Mouse (Mus musculus) heart, embryonic 10.5 days (tissue): ENCODE data around the gene Tmed3. TPM values are rescaled to one million over a fixed set of nuclear protein-coding genes. Genes with fewer than 3 reads are reported as not detected.

ENCODE experiments used
- DNase-seq: peaks from one replicate; pipeline ENCODE4 v3.0.0-alpha.2; 2017; ENCODE audit warnings: low spot score
- H3K27ac ChIP-seq: fragments of 300-500 bp; sonication (generic); 2 replicates; pipeline ENCODE4 v1.5.1; 2016; ENCODE audit warnings: mild to moderate bottlenecking
- H3K27me3 ChIP-seq: fragments of 300-500 bp; sonication (generic); 2 replicates; pipeline ENCODE4 v1.6.1; 2016; ENCODE audit warnings: mild to moderate bottlenecking; ENCODE audit not compliant: poor library complexity, insufficient read depth, severe bottlenecking
- H3K36me3 ChIP-seq: fragments of 300-500 bp; sonication (generic); 2 replicates; pipeline ENCODE4 v1.6.1; 2016; ENCODE audit warnings: mild to moderate bottlenecking, moderate library complexity
- H3K4me1 ChIP-seq: fragments of 300-500 bp; sonication (generic); 2 replicates; pipeline ENCODE4 v1.6.1; 2016; ENCODE audit warnings: mild to moderate bottlenecking
- H3K4me3 ChIP-seq: fragments of 300-500 bp; sonication (generic); 2 replicates; pipeline ENCODE4 v1.5.1; 2016; ENCODE audit warnings: mild to moderate bottlenecking, moderate library complexity
- H3K9me3 ChIP-seq: fragments of 300-500 bp; sonication (generic); 2 replicates; pipeline ENCODE4 v1.6.1; 2016; ENCODE audit warnings: mild to moderate bottlenecking, moderate library complexity
- WGBS: fragments of 180-500 bp; shearing (Covaris S2); methylation state at CpG from one replicate; pipeline ENCODE4 v1.1.7; 2016; 5-methylcytosine and 5-hydroxymethylcytosine counted together
- polyA plus RNA-seq: library from polyadenylated mRNA; unstranded; fragments of >200 nt; fragmentation: Nextera tagmentation; extraction: Ambion mirVana; gene quantifications from 2 replicates; pipeline ENCODE4 v1.2.1, GENCODE M21; 2016

Gene Tmed3
- polyA plus RNA-seq, 1 experiment from 2014 or later: 64.7 TPM

DNA sequence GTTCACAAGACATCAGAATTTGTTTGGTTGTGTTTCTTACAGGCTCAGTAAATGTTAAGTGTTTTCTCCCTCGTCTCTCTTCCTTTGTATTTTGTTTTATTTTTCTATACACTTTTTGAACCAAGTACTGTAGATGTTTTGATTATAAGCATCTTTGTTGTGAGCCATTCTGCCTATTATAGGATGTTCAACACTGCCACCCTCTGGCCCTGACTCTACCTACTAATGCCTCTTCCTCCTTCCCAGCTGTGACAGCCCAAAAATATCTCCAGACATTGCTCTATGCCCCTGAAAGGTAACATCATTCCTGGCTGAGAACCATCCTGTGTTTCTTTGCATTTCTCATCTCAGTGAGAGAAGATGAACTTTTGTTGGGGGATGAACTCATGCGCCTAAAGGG lies 18.6 kb downstream of the Tmed3 start:
- 52% methylated on average over 2 of the region's 2 CpGs for WGBS
- no peak overlapping the region for H3K4me3 ChIP-seq
- H3K27me3 ChIP-seq: no peaks in the 10 kb centered on the region
- no peak overlapping the region for H3K27ac ChIP-seq
- no peak for DNase-seq
- H3K4me1 ChIP-seq: no peaks in the 10 kb centered on the region
- H3K9me3 ChIP-seq: no peaks in the 10 kb centered on the region
- no peaks in the 10 kb centered on the region for H3K36me3 ChIP-seq

DNA sequence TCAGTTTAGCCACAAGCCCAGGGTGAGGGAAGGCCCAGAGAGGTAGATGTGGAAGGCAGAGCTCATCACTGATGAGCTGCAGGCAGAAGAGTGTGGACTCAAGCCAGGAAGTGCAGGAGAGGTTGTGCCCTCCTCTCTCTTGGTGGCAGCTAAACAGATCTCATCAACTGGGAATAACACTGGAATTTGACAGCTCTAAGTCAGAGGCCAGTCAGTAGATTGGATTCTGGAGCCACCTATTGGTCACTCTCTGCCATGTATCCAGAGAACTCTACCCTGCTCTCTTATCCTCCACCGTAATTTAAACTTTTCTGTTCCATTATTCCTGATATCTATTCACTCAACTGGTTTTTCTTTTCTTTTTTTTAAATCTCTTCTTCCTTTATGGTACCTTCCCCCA lies 25.9 kb downstream of the Tmed3 start:
- Histone ChIP-seq H3K27ac (no peak overlapping the region), H3K36me3 (no peaks in the 10 kb centered on the region), H3K9me3 (no peaks in the 10 kb centered on the region), H3K27me3 (no peaks in the 10 kb centered on the region), H3K4me1 (no peaks in the 10 kb centered on the region), H3K4me3 (no peak overlapping the region)
- WGBS: 48% methylated on average over 1 of the region's 1 CpGs
- no peak for DNase-seq

DNA sequence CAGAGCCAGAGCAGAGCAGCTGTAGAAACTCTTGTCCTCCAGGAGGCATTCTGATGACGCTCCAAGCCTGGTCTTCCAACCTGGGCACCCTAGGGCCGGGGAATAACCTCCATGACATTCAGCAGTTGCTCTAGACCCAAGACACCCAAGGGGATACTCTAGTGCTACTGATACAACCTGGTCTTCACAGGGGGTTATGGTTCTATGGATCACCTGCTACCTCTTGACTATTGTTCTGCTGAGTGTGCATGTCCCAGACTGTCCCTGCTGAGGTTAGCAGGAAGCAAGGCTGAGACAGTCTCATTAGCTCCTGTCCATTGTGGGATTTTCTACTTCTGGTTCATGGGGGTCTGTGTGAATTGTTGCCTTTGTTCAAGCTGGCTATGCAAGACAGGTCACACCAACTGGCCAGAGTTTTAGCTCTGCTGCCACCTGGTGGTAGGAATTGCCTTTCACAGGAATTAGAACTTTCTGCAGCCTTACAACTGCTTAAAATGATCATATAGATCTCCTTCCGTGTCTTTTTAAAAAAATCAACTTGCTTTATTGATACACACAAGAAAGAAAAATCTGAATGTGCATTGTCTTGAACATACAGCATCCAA lies 30.8 kb downstream of the Tmed3 start:
- Histone ChIP-seq H3K4me1 (no peaks in the 10 kb centered on the region), H3K27me3 (no peaks in the 10 kb centered on the region), H3K36me3 (no peaks in the 10 kb centered on the region), H3K27ac (no peak overlapping the region), H3K9me3 (no peaks in the 10 kb centered on the region), H3K4me3 (no peak overlapping the region)
- no peak for DNase-seq
- WGBS: 49% methylated on average over 3 of the region's 3 CpGs

DNA sequence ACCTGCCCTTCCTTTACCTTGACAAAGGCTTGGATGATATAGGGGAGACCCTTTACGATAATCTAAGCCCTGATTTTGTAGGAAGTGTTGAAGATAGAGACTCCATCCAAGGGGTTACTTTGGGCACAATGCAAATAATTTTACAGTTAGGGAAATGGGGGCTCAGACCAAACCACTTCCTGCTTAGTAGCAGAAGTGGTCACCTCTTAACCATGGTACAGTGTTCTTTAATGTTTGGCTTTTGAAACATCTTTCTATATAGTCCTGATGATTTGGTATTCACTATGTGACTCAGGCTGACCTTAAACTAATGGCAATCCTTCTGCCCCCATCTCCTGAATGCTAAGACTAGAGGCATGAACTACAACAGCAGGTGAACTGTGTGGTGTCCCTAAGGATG lies 31.5 kb downstream of the Tmed3 start:
- no peak overlapping the region for H3K27ac ChIP-seq
- H3K36me3 ChIP-seq: no peaks in the 10 kb centered on the region
- no peak overlapping the region for H3K4me3 ChIP-seq
- H3K27me3 ChIP-seq: no peaks in the 10 kb centered on the region
- no peak for DNase-seq
- H3K9me3 ChIP-seq: no peaks in the 10 kb centered on the region
- 82% methylated on average over 1 of the region's 1 CpGs for WGBS
- no peaks in the 10 kb centered on the region for H3K4me1 ChIP-seq

DNA sequence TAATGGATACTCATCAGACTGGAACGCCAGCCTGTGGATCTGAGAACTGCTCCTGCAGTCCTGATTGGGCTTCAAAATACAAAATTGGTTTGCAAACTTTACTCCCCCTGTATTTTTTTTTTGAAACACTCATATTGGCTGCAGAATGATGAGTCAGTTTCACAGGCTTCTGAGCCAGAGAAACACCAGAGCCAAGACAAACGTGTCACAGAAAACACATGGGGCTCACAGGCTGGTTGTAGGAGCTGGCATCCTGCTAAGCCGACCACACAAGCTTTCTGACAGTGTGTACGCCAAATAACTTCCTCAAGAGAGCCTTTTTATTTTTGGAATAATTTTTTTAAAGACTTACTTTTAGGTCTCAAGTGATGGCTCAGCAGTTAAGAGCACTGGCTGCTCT lies 35.0 kb downstream of the Tmed3 start:
- H3K4me1 ChIP-seq: no peaks in the 10 kb centered on the region
- H3K27ac ChIP-seq: no peak overlapping the region
- no peak overlapping the region for H3K4me3 ChIP-seq
- H3K27me3 ChIP-seq: no peaks in the 10 kb centered on the region
- H3K9me3 ChIP-seq: no peaks in the 10 kb centered on the region
- DNase-seq: no peak
- 78% methylated on average over 4 of the region's 4 CpGs for WGBS
- H3K36me3 ChIP-seq: no peaks in the 10 kb centered on the region

DNA sequence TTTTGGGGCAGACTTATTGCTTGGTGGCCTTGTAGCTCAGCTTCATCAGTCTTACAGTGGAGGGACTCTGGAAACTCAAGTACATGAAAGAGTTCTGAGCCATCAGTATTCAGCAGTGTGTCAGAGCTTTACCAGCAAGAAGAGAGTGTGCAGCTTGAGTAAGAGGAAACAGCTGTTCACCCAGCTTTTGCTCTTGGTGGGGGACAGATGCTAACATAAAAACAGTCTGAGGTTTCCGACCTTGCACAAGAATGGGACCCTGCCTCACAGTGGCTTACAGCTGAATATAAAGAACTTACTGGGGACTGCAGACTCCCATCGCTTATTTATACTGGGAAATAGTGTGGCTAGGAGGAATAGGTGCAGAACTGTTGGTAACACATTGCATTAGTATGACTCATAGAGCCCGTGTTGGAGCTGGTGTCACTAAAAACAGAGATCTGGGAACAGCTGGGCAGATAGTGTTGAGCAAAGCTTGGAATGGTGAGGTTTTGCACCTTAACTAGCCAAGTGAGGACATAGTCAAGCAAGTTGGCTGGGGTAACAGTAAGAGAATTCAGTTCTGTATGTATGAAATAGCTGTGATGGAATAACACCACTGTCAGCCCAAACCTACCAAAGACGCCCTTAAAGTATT lies 37.4 kb downstream of the Tmed3 start:
- H3K27me3 ChIP-seq: no peaks in the 10 kb centered on the region
- no peak for DNase-seq
- 79% methylated on average over 4 of the region's 4 CpGs for WGBS

DNA sequence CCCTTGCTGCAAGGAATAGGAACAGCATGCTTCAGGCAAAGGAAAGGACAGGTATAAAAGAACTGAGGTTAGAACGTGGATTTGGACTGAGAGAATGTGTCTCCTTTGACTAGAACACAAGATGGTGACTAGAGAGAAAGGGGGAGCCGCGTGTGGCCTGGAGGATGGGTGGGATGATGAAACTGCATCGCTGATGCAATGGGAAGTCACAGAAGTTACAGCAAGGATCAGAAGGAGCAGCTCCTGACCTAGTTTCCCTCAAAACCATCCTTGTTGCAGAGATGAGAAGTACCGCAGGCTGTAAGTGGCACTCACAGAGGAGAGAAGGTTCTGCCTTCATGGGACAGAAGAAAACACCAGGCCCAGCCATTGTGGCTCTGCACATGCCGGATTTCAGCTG lies 54.0 kb downstream of the Tmed3 start:
- 73% methylated on average over 6 of the region's 6 CpGs for WGBS
- no peak for DNase-seq

More for the DNA sequence above, 37.4 kb downstream of the Tmed3 start:
- Histone ChIP-seq H3K9me3 (no peaks in the 10 kb centered on the region), H3K4me3 (no peak overlapping the region), H3K27ac (no peak overlapping the region), H3K4me1 (no peaks in the 10 kb centered on the region), H3K36me3 (no peaks in the 10 kb centered on the region)

More for the DNA sequence above, 54.0 kb downstream of the Tmed3 start:
- Histone ChIP-seq H3K4me1 (no peaks in the 10 kb centered on the region), H3K27me3 (no peaks in the 10 kb centered on the region), H3K9me3 (no peaks in the 10 kb centered on the region), H3K36me3 (no peaks in the 10 kb centered on the region), H3K27ac (no peak overlapping the region), H3K4me3 (no peak overlapping the region)

Other genes with a start within 250 kb of the Tmed3 start
- 0.12 and 0.36 TPM in 2 replicates for gene Minar1, start 81.9 kb downstream of the Tmed3 start, polyA plus RNA-seq
- gene Ankrd34c, start 33.4 kb upstream of the Tmed3 start, polyA plus RNA-seq: not detected in 2 replicates
- 0.13 and 0.22 TPM in 2 replicates for gene Rasgrf1, start 204.8 kb upstream of the Tmed3 start, polyA plus RNA-seq